Mouse (Mus musculus): ENCODE results near the gene Trappc1. TPM values are rescaled to one million over a fixed set of nuclear protein-coding genes. Genes with fewer than 3 reads are reported as not detected.

The Trappc1 gene
- 175 and 217 TPM in 2 replicates for polyA plus RNA-seq (2014; fragmentation: Nextera tagmentation; extraction: Ambion mirVana)

- whole genome bisulfite sequencing = under 1% methylated on average over 30 of the region's 30 CpGs
- Histone ChIP-seq H3K36me3 (ENCODE audit: control insufficient read depth, insufficient read depth, low read length) (peaks cover 21% of the 10 kb centered on the region), H3K27ac (ENCODE audit: low read depth, low read length) (peak within 1 kb of the TSS; percentile 18), H3K4me2 (replicated peaks; ENCODE audit: low read depth, low read length) (peak within 1 kb of the TSS; percentile 71), H3K4me1 (ENCODE audit: control insufficient read depth, insufficient read depth, low read length) (peaks cover 22% of the 10 kb centered on the region), H3K9me3 (ENCODE audit: control insufficient read depth, low read length) (no peaks in the 10 kb centered on the region), H3K27me3 (ENCODE audit: control insufficient read depth, insufficient read depth, low read length) (peaks cover 15% of the 10 kb centered on the region; the same call in 1 of the 2 replicates), H3K4me3 (ENCODE audit: low read length) (peak within 1 kb of the TSS; percentile 59), H3K9ac (ENCODE audit: low read depth, low read length) (peak within 1 kb of the TSS; percentile 69)
- ATAC-seq (ENCODE audit: low FRiP score, low TSS enrichment) = peak; percentile 92
These were observed at the start of gene Trappc1, which contains the start of gene Cntrob for GRCm38 (mm10) chr11:69323667-69324111. Gene Trappc1 (plus strand): TSS chr11:69323980. Gene Cntrob (minus strand): TSS chr11:69323775.

DNA sequence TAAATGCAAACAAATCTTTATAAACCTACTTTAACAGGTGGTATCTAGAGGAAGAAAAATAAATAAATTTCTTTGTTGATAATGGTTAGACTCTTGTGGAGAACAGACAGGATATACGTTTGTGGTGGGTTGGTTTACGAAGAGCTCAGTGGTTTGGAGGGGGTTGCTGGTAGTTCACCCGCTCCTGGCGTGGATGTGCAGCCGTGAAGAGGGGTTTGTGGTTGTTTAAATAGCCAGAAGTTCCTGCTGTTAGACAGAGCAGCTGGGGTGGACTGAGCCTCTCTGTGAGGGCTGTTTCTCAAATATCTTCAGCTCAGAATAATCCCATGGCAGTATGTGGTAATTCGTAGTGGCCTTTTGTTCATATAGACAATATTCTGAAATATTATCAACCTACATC lies 48.1 kb upstream of the Trappc1 start:
- no peak for ATAC-seq (ENCODE audit: low FRiP score, low TSS enrichment)
- WGBS = 84% methylated on average over 6 of the region's 6 CpGs
- Histone ChIP-seq H3K9ac (ENCODE audit: low read depth, low read length) (no peak overlapping the region), H3K27me3 (ENCODE audit: control insufficient read depth, insufficient read depth, low read length) (no peaks in the 10 kb centered on the region), H3K36me3 (ENCODE audit: control insufficient read depth, insufficient read depth, low read length) (no peaks in the 10 kb centered on the region), H3K27ac (ENCODE audit: low read depth, low read length) (no peak overlapping the region), H3K4me3 (ENCODE audit: low read length) (no peak overlapping the region), H3K4me2 (replicated peaks; ENCODE audit: low read depth, low read length) (no peak overlapping the region), H3K4me1 (ENCODE audit: control insufficient read depth, insufficient read depth, low read length) (no peaks in the 10 kb centered on the region), H3K9me3 (ENCODE audit: control insufficient read depth, low read length) (no peaks in the 10 kb centered on the region)

DNA sequence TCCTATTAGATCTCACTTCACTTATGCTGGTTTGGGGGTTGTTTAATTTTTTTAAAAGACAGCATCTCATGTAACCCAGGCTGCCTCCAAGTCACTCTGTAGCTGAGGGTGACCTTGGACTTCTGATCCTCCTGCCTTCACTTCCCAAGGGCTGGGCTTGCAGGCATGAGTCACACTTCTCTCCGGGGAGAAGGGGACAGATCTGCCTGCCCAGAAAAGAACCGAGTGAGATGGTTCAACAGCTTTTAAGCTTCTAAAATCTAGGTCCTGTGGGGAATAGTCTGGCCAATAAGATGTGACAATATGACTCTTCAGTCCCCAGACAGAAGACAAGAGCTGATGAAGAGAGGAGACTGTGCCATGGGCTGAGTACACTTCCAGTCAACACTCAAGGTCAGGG lies 47.7 kb upstream of the Trappc1 start:
- 58% methylated on average over 2 of the region's 2 CpGs for WGBS
- H3K4me1 ChIP-seq (ENCODE audit: control insufficient read depth, insufficient read depth, low read length) = no peaks in the 10 kb centered on the region
- ATAC-seq (ENCODE audit: low FRiP score, low TSS enrichment) = no peak
- H3K36me3 ChIP-seq (ENCODE audit: control insufficient read depth, insufficient read depth, low read length) = no peaks in the 10 kb centered on the region
- H3K27ac ChIP-seq (ENCODE audit: low read depth, low read length) = no peak overlapping the region
- no peaks in the 10 kb centered on the region for H3K27me3 ChIP-seq (ENCODE audit: control insufficient read depth, insufficient read depth, low read length)
- no peak overlapping the region for H3K9ac ChIP-seq (ENCODE audit: low read depth, low read length)
- no peak overlapping the region for H3K4me2 ChIP-seq (replicated peaks; ENCODE audit: low read depth, low read length)
- no peaks in the 10 kb centered on the region for H3K9me3 ChIP-seq (ENCODE audit: control insufficient read depth, low read length)
- H3K4me3 ChIP-seq (ENCODE audit: low read length) = no peak overlapping the region

GRCm38 (mm10) chr11:69277267-69277666 lies 46.5 kb upstream of the Trappc1 start:
- no peak for ATAC-seq (ENCODE audit: low FRiP score, low TSS enrichment)

GRCm38 (mm10) chr11:69291111-69291510 lies 32.7 kb upstream of the Trappc1 start:
- H3K9ac ChIP-seq (ENCODE audit: low read depth, low read length) = no peak overlapping the region
- no peak overlapping the region for H3K4me3 ChIP-seq (ENCODE audit: low read length)
- H3K27ac ChIP-seq (ENCODE audit: low read depth, low read length) = no peak overlapping the region
- ATAC-seq (ENCODE audit: low FRiP score, low TSS enrichment) = no peak
- H3K4me1 ChIP-seq (ENCODE audit: control insufficient read depth, insufficient read depth, low read length) = no peaks in the 10 kb centered on the region
- H3K4me2 ChIP-seq (replicated peaks; ENCODE audit: low read depth, low read length) = no peak overlapping the region
- no peaks in the 10 kb centered on the region for H3K9me3 ChIP-seq (ENCODE audit: control insufficient read depth, low read length)
- WGBS = 91% methylated on average over 5 of the region's 5 CpGs
- H3K27me3 ChIP-seq (ENCODE audit: control insufficient read depth, insufficient read depth, low read length) = no peaks in the 10 kb centered on the region
- no peaks in the 10 kb centered on the region for H3K36me3 ChIP-seq (ENCODE audit: control insufficient read depth, insufficient read depth, low read length)

More at GRCm38 (mm10) chr11:69277267-69277666, 46.5 kb upstream of the Trappc1 start:
- Histone ChIP-seq H3K4me2 (replicated peaks; ENCODE audit: low read depth, low read length) (no peak overlapping the region), H3K4me1 (ENCODE audit: control insufficient read depth, insufficient read depth, low read length) (no peaks in the 10 kb centered on the region), H3K9me3 (ENCODE audit: control insufficient read depth, low read length) (no peaks in the 10 kb centered on the region), H3K27me3 (ENCODE audit: control insufficient read depth, insufficient read depth, low read length) (no peaks in the 10 kb centered on the region), H3K9ac (ENCODE audit: low read depth, low read length) (no peak overlapping the region), H3K4me3 (ENCODE audit: low read length) (no peak overlapping the region), H3K27ac (ENCODE audit: low read depth, low read length) (no peak overlapping the region), H3K36me3 (ENCODE audit: control insufficient read depth, insufficient read depth, low read length) (no peaks in the 10 kb centered on the region)
- WGBS = 72% methylated on average over 5 of the region's 5 CpGs

- no peak overlapping the region for H3K4me2 ChIP-seq (replicated peaks; ENCODE audit: low read depth, low read length)
- no peak overlapping the region for H3K9ac ChIP-seq (ENCODE audit: low read depth, low read length)
- H3K27me3 ChIP-seq (ENCODE audit: control insufficient read depth, insufficient read depth, low read length) = no peaks in the 10 kb centered on the region
- H3K4me3 ChIP-seq (ENCODE audit: low read length) = no peak overlapping the region
- no peaks in the 10 kb centered on the region for H3K9me3 ChIP-seq (ENCODE audit: control insufficient read depth, low read length)
- peaks cover 12% of the 10 kb centered on the region; the same call in 1 of the 2 replicates for H3K36me3 ChIP-seq (ENCODE audit: control insufficient read depth, insufficient read depth, low read length)
- H3K27ac ChIP-seq (ENCODE audit: low read depth, low read length) = no peak overlapping the region
- H3K4me1 ChIP-seq (ENCODE audit: control insufficient read depth, insufficient read depth, low read length) = no peaks in the 10 kb centered on the region
- WGBS = 85% methylated on average over 3 of the region's 3 CpGs
- ATAC-seq (ENCODE audit: low FRiP score, low TSS enrichment) = no peak
These were observed 28.5 kb upstream of the Trappc1 start for GRCm38 (mm10) chr11:69295286-69295685.

- Histone ChIP-seq H3K9me3 (ENCODE audit: control insufficient read depth, low read length) (no peaks in the 10 kb centered on the region), H3K4me3 (ENCODE audit: low read length) (no peak overlapping the region), H3K36me3 (ENCODE audit: control insufficient read depth, insufficient read depth, low read length) (peaks cover 28% of the 10 kb centered on the region), H3K4me2 (replicated peaks; ENCODE audit: low read depth, low read length) (no peak overlapping the region), H3K9ac (ENCODE audit: low read depth, low read length) (no peak overlapping the region), H3K4me1 (ENCODE audit: control insufficient read depth, insufficient read depth, low read length) (no peaks in the 10 kb centered on the region), H3K27ac (ENCODE audit: low read depth, low read length) (no peak overlapping the region), H3K27me3 (ENCODE audit: control insufficient read depth, insufficient read depth, low read length) (no peaks in the 10 kb centered on the region)
- no peak for ATAC-seq (ENCODE audit: low FRiP score, low TSS enrichment)
- 92% methylated on average over 2 of the region's 2 CpGs for WGBS
These were observed 26.0 kb upstream of the Trappc1 start for GRCm38 (mm10) chr11:69297799-69298198.

GRCm38 (mm10) chr11:69298231-69298630 lies 25.5 kb upstream of the Trappc1 start:
- H3K27ac ChIP-seq (ENCODE audit: low read depth, low read length) = no peak overlapping the region
- ATAC-seq (ENCODE audit: low FRiP score, low TSS enrichment) = no peak
- WGBS = 83% methylated on average over 7 of the region's 7 CpGs
- no peaks in the 10 kb centered on the region for H3K4me1 ChIP-seq (ENCODE audit: control insufficient read depth, insufficient read depth, low read length)
- H3K36me3 ChIP-seq (ENCODE audit: control insufficient read depth, insufficient read depth, low read length) = peaks cover 33% of the 10 kb centered on the region
- H3K4me2 ChIP-seq (replicated peaks; ENCODE audit: low read depth, low read length) = no peak overlapping the region
- no peak overlapping the region for H3K4me3 ChIP-seq (ENCODE audit: low read length)
- no peaks in the 10 kb centered on the region for H3K9me3 ChIP-seq (ENCODE audit: control insufficient read depth, low read length)
- no peak overlapping the region for H3K9ac ChIP-seq (ENCODE audit: low read depth, low read length)
- H3K27me3 ChIP-seq (ENCODE audit: control insufficient read depth, insufficient read depth, low read length) = no peaks in the 10 kb centered on the region

- H3K27ac ChIP-seq (ENCODE audit: low read depth, low read length) = no peak overlapping the region
- no peak overlapping the region for H3K4me2 ChIP-seq (replicated peaks; ENCODE audit: low read depth, low read length)
- no peaks in the 10 kb centered on the region for H3K4me1 ChIP-seq (ENCODE audit: control insufficient read depth, insufficient read depth, low read length)
- H3K36me3 ChIP-seq (ENCODE audit: control insufficient read depth, insufficient read depth, low read length) = peaks cover 74% of the 10 kb centered on the region
- no peak overlapping the region for H3K4me3 ChIP-seq (ENCODE audit: low read length)
- no peak for ATAC-seq (ENCODE audit: low FRiP score, low TSS enrichment)
- 88% methylated on average over 7 of the region's 7 CpGs for WGBS
- no peaks in the 10 kb centered on the region for H3K27me3 ChIP-seq (ENCODE audit: control insufficient read depth, insufficient read depth, low read length)
- no peaks in the 10 kb centered on the region for H3K9me3 ChIP-seq (ENCODE audit: control insufficient read depth, low read length)
- no peak overlapping the region for H3K9ac ChIP-seq (ENCODE audit: low read depth, low read length)
These were observed 21.0 kb upstream of the Trappc1 start for GRCm38 (mm10) chr11:69302817-69303216.

All from kidney, embryonic 14.5 days (tissue).